Mouse (Mus musculus): ENCODE measurements around the gene Frk. TPM values are rescaled to one million over a fixed set of nuclear protein-coding genes. Genes with fewer than 3 reads are reported as not detected.
"Not testable (repeated sequence)": the region's sequence is repeated elsewhere in the genome, so short reads cannot be mapped to it uniquely, and the experiment has no call there.

Gene Frk
- total and polyA plus RNA-seq, 2 experiments from 2014 or later: 2.4 to 3.5 TPM

GRCm38 (mm10) chr10:34617216-34617615 lies 134.0 kb downstream of the Frk start:
- Histone ChIP-seq H3K4me3 (ENCODE audit: low read depth, low read length) (no peak overlapping the region), H3K9me3 (replicated peaks; ENCODE audit: control insufficient read depth, low read length) (no peaks in the 10 kb centered on the region), H3K4me2 (ENCODE audit: low read depth, low read length) (no peak overlapping the region), H3K27me3 (ENCODE audit: control insufficient read depth, insufficient read depth, low read length) (no peaks in the 10 kb centered on the region), H3K9ac (replicated peaks; ENCODE audit: low read depth, low read length) (no peak overlapping the region), H3K36me3 (replicated peaks; ENCODE audit: control insufficient read depth, insufficient read depth, low read length) (no peaks in the 10 kb centered on the region), H3K27ac (ENCODE audit: low read depth) (no peak overlapping the region), H3K4me1 (ENCODE audit: control insufficient read depth, insufficient read depth) (no peaks in the 10 kb centered on the region)
- ATAC-seq (ENCODE audit: insufficient read depth, low read depth): no peak
- no peak for DNase-seq (ENCODE audit: low spot score)
- 54% methylated on average over 2 of the region's 2 CpGs for WGBS
- TF ChIP-seq EP300 (IDR thresholded peaks at IDR 0.05; ENCODE audit: low read depth) (no peak), CTCF (IDR thresholded peaks at IDR 0.05; ENCODE audit: low read depth) (peak; percentile 41)

- H3K4me1 ChIP-seq (ENCODE audit: control insufficient read depth, insufficient read depth): no peaks in the 10 kb centered on the region
- no peak overlapping the region for H3K4me3 ChIP-seq (ENCODE audit: low read depth, low read length)
- no peak overlapping the region for H3K9ac ChIP-seq (replicated peaks; ENCODE audit: low read depth, low read length)
- no peaks in the 10 kb centered on the region for H3K9me3 ChIP-seq (replicated peaks; ENCODE audit: control insufficient read depth, low read length)
- ATAC-seq (ENCODE audit: insufficient read depth, low read depth): no peak
- no peak overlapping the region for H3K4me2 ChIP-seq (ENCODE audit: low read depth, low read length)
- no peaks in the 10 kb centered on the region for H3K36me3 ChIP-seq (replicated peaks; ENCODE audit: control insufficient read depth, insufficient read depth, low read length)
- TF ChIP-seq CTCF (IDR thresholded peaks at IDR 0.05; ENCODE audit: low read depth) (no peak), EP300 (IDR thresholded peaks at IDR 0.05; ENCODE audit: low read depth) (no peak)
- 33% methylated on average over 3 of the region's 3 CpGs for WGBS
- no peak for DNase-seq (ENCODE audit: low spot score)
- no peaks in the 10 kb centered on the region for H3K27me3 ChIP-seq (ENCODE audit: control insufficient read depth, insufficient read depth, low read length)
- H3K27ac ChIP-seq (ENCODE audit: low read depth): no peak overlapping the region
These were observed 135.3 kb downstream of the Frk start for GRCm38 (mm10) chr10:34618490-34618889.

GRCm38 (mm10) chr10:34620540-34620939 lies 137.3 kb downstream of the Frk start:
- DNase-seq (ENCODE audit: low spot score); H3K4me1 ChIP-seq (ENCODE audit: control insufficient read depth, insufficient read depth); H3K4me2 ChIP-seq (ENCODE audit: low read depth, low read length); H3K36me3 ChIP-seq (replicated peaks; ENCODE audit: control insufficient read depth, insufficient read depth, low read length); H3K9me3 ChIP-seq (replicated peaks; ENCODE audit: control insufficient read depth, low read length); H3K27ac ChIP-seq (ENCODE audit: low read depth); H3K27me3 ChIP-seq (ENCODE audit: control insufficient read depth, insufficient read depth, low read length); H3K9ac ChIP-seq (replicated peaks; ENCODE audit: low read depth, low read length); ATAC-seq (ENCODE audit: insufficient read depth, low read depth); H3K4me3 ChIP-seq (ENCODE audit: low read depth, low read length): not testable (repeated sequence)
- WGBS: 73% methylated on average over 8 of the region's 8 CpGs

GRCm38 (mm10) chr10:34638245-34638644 lies 155.0 kb downstream of the Frk start:
- Histone ChIP-seq H3K9me3 (replicated peaks; ENCODE audit: control insufficient read depth, low read length) (no peaks in the 10 kb centered on the region), H3K27me3 (ENCODE audit: control insufficient read depth, insufficient read depth, low read length) (no peaks in the 10 kb centered on the region), H3K4me3 (ENCODE audit: low read depth, low read length) (no peak overlapping the region), H3K27ac (ENCODE audit: low read depth) (no peak overlapping the region), H3K4me2 (ENCODE audit: low read depth, low read length) (no peak overlapping the region), H3K9ac (replicated peaks; ENCODE audit: low read depth, low read length) (no peak overlapping the region), H3K4me1 (ENCODE audit: control insufficient read depth, insufficient read depth) (no peaks in the 10 kb centered on the region), H3K36me3 (replicated peaks; ENCODE audit: control insufficient read depth, insufficient read depth, low read length) (no peaks in the 10 kb centered on the region)
- TF ChIP-seq EP300 (IDR thresholded peaks at IDR 0.05; ENCODE audit: low read depth) (no peak), CTCF (IDR thresholded peaks at IDR 0.05; ENCODE audit: low read depth) (peak; percentile 14; the same call in 1 of the 2 replicates)
- DNase-seq (ENCODE audit: low spot score) (no peak), ATAC-seq (ENCODE audit: insufficient read depth, low read depth) (no peak)
- 51% methylated on average over 1 of the region's 1 CpGs for WGBS

Other genes starting within 250 kb of the Frk start
- gene Tspyl1, start 201.2 kb upstream of the Frk start, total RNA-seq (2014; rRNA removed; ENCODE audit: low replicate concordance): 56.3 and 62.1 TPM in 2 replicates
- gene Tspyl1, start 201.2 kb upstream of the Frk start, polyA plus RNA-seq (2015; fragmentation: Nextera tagmentation; extraction: Ambion mirVana): 61.2 and 69.1 TPM in 2 replicates
- 28.6 and 29.8 TPM in 2 replicates for gene Tspyl4, start 186.0 kb upstream of the Frk start, total RNA-seq (2014; rRNA removed; ENCODE audit: low replicate concordance)
- 14.2 and 15.4 TPM in 2 replicates for gene Tspyl4, start 186.0 kb upstream of the Frk start, polyA plus RNA-seq (2015; fragmentation: Nextera tagmentation; extraction: Ambion mirVana)
- 0.15 TPM in 1 of 2 replicates, not detected in the other for gene Col10a1, start 93.4 kb upstream of the Frk start, total RNA-seq (2014; rRNA removed; ENCODE audit: low replicate concordance)
- gene Col10a1, start 93.4 kb upstream of the Frk start, polyA plus RNA-seq (2015; fragmentation: Nextera tagmentation; extraction: Ambion mirVana): 0.08 TPM in 2 replicates
- 0.42 and 6.8 TPM in 2 replicates for gene Nt5dc1, start 64.8 kb upstream of the Frk start, total RNA-seq (2014; rRNA removed; ENCODE audit: low replicate concordance)
- gene Nt5dc1, start 64.8 kb upstream of the Frk start, polyA plus RNA-seq (2015; fragmentation: Nextera tagmentation; extraction: Ambion mirVana): 6.3 and 7.5 TPM in 2 replicates